Mouse (Mus musculus) E14TG2a.4 (cell line): ENCODE data around the gene Usp3.

Experiments used
- H3K27me3 ChIP-seq: 2 replicates; pipeline ENCODE4 v1.6.1; 2014; ENCODE audit warnings: low read length, control low read depth; ENCODE audit not compliant: insufficient read depth
- H3K36me3 ChIP-seq: 2 replicates; pipeline ENCODE4 v1.6.1; 2014; ENCODE audit warnings: low read length, control low read depth; ENCODE audit not compliant: insufficient read depth
- H3K4me1 ChIP-seq: replicated peaks from 2 replicates; pipeline ENCODE4 v1.6.1; 2014; ENCODE audit warnings: low read depth, low read length, control low read depth
- H3K4me3 ChIP-seq: replicated peaks from 2 replicates; pipeline ENCODE4 v1.5.1; 2014; ENCODE audit warnings: mild to moderate bottlenecking, low read length
- H3K9me3 ChIP-seq: 2 replicates; pipeline ENCODE4 v1.6.1; 2014; ENCODE audit warnings: low read length, control low read depth
- CTCF ChIP-seq: conservative IDR thresholded peaks from 2 replicates; pipeline ENCODE4 v1.5.1; 2014; ENCODE audit warnings: low read length
- NANOG ChIP-seq: IDR thresholded peaks from 2 replicates; pipeline ENCODE4 v1.6.1; 2014; ENCODE audit warnings: borderline replicate concordance, low read length, mixed read lengths
- POU5F1 ChIP-seq: IDR thresholded peaks from 2 replicates; pipeline ENCODE4 v1.6.1; 2014; ENCODE audit warnings: low read length, borderline replicate concordance

The Usp3 gene

DNA sequence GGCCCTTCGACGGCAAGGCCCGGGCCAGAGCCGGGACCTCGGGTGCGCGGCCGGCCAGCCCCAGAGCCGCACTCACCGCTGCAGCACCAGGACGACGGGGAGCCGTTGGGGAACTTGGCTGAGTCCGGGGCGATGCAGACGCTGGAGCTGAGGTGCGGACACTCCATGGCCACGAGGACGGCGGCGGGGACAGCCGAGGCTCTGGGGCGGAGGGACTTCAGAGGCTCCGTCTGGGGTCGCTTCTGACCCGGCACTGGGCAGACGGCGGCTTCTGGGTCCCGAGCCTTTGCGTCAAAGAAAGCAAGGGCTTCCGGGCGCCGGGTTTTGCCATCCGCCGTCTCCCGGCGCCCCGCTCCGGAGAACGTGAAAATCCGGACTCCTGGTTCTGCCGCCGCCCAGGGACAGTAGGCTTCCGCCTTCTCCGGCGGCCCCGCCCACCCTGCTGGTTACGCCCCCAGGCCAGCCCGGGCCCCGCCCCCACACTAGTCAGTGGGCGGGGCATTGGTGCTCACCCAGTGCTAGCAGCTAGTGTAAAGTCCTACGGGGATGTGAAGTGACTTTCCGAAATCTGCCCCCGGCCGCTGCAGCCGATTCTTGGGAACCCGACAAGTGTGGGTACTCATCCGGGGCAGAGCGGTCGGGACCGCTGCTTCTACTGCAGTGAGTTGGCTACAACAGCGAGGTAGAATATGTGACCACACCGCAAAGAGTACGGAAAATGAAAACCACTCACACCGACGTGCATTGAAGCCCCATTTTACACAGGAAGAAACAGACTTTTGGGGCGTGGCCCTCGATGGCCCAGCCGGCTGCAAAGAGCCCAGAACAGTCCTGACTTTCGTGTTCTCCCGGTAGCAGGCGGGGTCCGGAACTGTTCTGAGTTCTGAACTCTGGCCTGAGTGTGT is at the start of gene Usp3:
Gene Usp3 (minus strand): TSS at position 435 of the 905 bp plus-strand sequence.
- no peaks in the 10 kb centered on the region for H3K9me3 ChIP-seq
- no peak for TF ChIP-seq CTCF
- no peak for TF ChIP-seq NANOG
- TF ChIP-seq POU5F1 = no peak
- peaks cover 57% of the 10 kb centered on the region for H3K27me3 ChIP-seq
- H3K4me3 ChIP-seq = peak within 1 kb of the TSS; percentile 86
- H3K36me3 ChIP-seq = no peaks in the 10 kb centered on the region
- H3K4me1 ChIP-seq = peaks cover 42% of the 10 kb centered on the region

DNA sequence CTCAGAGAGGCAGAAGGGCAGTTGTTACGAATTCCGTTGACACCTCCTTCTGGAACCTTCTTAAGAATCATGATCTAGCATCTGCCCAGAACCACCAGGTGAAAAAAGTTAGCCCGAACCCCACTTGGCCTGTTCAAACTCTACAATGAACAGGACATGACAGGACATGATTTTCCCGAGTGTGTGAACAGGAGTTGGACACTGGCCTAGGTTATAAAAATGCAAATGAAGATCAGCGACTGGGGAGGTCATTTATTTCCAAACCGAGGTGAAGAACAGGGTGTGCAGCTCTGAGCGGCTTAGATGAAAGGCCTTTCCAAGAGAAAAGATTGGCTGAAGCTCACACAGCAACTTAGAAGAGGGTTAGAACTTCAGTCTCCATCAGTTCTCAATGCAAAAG is 47.5 kb upstream of the Usp3 start:
- Histone ChIP-seq H3K4me1 (0 out of 2 replicates have a peak, but pooled peaks cover 4% of the 10 kb centered on the region), H3K27me3 (no peaks in the 10 kb centered on the region; the same call in 1 of the 2 replicates), H3K4me3 (no peak overlapping the region), H3K9me3 (no peaks in the 10 kb centered on the region), H3K36me3 (no peaks in the 10 kb centered on the region)
- no peak for TF ChIP-seq POU5F1
- TF ChIP-seq NANOG = no peak
- no peak for TF ChIP-seq CTCF

DNA sequence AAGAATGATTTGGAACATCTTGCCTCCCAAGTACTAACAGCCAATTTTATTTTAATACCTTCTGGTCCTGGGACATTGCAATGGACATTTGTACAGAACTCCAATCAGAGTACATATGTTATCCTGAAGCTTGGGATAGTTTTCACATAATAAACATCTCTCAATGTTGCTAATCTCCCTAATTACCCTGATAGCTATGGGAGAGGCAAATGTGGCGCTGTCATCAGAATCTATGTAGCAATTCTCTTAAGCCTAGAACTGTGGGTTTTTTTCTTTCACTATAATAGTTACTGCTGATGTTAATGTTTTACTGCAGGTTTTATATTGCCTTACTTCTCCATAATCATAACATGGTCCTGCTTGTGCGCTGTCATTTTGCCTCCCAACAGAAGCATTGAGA is 46.7 kb upstream of the Usp3 start:
- H3K36me3 ChIP-seq = no peaks in the 10 kb centered on the region
- no peaks in the 10 kb centered on the region for H3K9me3 ChIP-seq
- H3K4me1 ChIP-seq = 0 out of 2 replicates have a peak, but pooled peaks cover 4% of the 10 kb centered on the region
- no peak overlapping the region for H3K4me3 ChIP-seq
- TF ChIP-seq NANOG (no peak), POU5F1 (no peak), CTCF (no peak)
- no peaks in the 10 kb centered on the region for H3K27me3 ChIP-seq

DNA sequence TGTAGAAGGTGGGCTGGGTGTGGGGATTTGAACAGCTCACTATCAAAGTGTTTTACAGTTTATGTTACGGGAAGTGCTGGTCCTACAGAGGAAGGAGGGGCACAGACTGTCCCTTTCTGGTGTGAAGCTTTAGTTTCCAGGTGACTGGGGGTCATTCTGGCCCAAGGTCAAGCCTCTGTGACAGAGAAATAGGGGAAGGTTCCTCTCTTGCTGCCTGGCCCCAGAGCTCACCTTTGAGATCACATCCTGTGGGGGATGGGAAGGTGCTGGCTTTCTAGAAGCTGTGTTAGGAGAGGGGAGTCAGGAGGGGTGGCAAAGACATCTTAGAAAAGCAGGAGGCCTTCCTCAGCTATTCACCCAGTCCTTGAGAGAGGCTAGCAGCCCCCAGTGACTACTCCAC is 39.5 kb upstream of the Usp3 start:
- no peak overlapping the region for H3K4me3 ChIP-seq
- TF ChIP-seq CTCF (no peak), POU5F1 (no peak), NANOG (no peak)

DNA sequence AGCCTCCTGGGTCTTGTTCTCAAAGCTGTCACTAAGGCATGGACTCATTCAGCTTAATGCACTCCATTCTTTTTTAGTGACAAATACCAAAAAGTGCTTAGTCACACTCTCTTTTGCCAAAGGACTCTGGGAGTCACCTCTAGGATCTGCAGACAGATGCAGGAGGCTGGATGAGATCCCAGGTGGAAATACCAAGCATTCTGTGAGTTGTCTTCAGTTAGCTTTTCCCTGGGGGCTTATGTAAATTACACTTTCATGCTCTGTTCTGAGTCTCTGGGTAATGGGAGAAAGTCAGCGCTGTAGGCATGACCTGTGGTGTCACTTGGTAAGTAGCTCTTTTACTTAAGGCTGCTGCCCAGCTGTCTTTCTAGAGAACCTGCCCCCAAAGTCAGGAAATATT is 38.0 kb upstream of the Usp3 start:
- no peak overlapping the region for H3K4me3 ChIP-seq
- H3K4me1 ChIP-seq = peaks cover 21% of the 10 kb centered on the region
- peaks cover 3% of the 10 kb centered on the region; the same call in 1 of the 2 replicates for H3K27me3 ChIP-seq
- H3K9me3 ChIP-seq = no peaks in the 10 kb centered on the region
- H3K36me3 ChIP-seq = no peaks in the 10 kb centered on the region
- TF ChIP-seq NANOG (no peak), POU5F1 (no peak), CTCF (no peak)

More for the DNA sequence above, 39.5 kb upstream of the Usp3 start:
- no peaks in the 10 kb centered on the region for H3K36me3 ChIP-seq
- H3K9me3 ChIP-seq = no peaks in the 10 kb centered on the region
- no peaks in the 10 kb centered on the region for H3K27me3 ChIP-seq
- H3K4me1 ChIP-seq = peaks cover 21% of the 10 kb centered on the region

DNA sequence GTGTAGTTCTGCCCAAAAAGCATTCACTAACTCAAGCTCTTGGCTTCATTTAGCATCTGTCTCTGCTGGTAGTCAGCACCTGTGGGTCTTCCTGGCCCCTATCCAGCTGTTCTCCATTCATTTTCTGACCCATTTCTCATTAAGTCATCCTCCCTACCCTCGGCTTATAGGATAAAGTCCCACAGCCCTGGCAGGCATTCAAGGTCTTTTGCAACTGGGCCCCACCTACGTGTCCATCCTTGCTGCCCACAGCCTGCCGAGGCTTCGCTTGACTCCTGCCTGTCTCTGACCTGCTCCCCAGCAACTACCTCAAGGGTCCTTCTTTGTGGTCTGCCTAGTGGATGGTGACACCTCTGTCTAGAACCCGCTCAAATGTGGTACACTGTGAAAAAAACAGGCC is 33.7 kb upstream of the Usp3 start:
- Histone ChIP-seq H3K36me3 (no peaks in the 10 kb centered on the region), H3K27me3 (peaks cover 9% of the 10 kb centered on the region; the same call in 1 of the 2 replicates), H3K4me1 (peaks cover 12% of the 10 kb centered on the region), H3K4me3 (no peak overlapping the region), H3K9me3 (no peaks in the 10 kb centered on the region)
- TF ChIP-seq NANOG (no peak), CTCF (no peak), POU5F1 (no peak)

DNA sequence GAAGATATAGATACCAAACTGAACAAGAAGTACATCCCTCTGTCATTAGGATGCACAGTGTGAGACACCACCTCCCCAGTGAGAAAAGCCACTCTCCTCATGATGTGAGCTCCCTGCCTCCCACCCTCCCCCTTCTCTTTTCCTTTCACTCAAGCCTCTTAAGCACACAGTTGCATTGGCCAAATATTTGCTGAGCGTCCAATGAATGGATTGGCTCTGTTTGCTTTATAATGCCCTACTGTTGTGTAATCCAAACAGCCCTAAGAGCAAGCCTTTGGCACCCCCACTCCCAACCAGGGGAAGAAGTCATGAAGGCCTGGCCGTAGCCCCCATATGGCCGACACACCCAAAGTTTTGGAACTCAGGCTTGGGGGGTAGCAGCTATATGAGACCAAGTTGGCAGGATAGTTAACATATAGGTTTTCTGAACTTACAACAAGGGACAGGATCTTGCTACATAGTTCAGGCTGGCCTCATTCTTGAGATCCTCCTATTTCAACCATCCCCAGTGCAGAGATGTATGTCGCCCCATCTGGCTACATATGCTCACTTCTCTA is 33.1 kb upstream of the Usp3 start:
- peaks cover 9% of the 10 kb centered on the region for H3K4me1 ChIP-seq
- peaks cover 9% of the 10 kb centered on the region; the same call in 1 of the 2 replicates for H3K27me3 ChIP-seq
- H3K36me3 ChIP-seq = no peaks in the 10 kb centered on the region

DNA sequence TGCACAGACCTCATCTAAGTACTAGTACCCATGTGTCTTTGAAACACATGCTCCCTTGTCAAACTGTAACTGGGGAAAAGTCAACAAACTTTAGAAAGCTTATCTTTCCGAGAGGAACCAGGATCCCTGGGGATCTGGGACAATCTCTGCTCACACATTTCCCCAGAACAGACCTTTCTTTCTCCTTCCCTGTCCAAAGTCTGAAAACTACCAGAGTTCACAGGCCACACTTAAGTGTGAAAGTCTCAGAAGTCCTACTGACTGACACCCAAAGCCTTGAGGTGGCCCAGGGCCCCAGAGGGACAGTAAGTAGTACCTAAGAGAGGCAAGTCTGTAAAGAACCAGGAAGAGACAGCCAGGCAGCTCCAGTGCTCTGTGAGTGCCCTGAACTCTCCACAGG is 31.9 kb upstream of the Usp3 start:
- H3K27me3 ChIP-seq = peaks cover 9% of the 10 kb centered on the region; the same call in 1 of the 2 replicates
- no peaks in the 10 kb centered on the region for H3K4me1 ChIP-seq
- H3K36me3 ChIP-seq = no peaks in the 10 kb centered on the region
- H3K9me3 ChIP-seq = no peaks in the 10 kb centered on the region
- H3K4me3 ChIP-seq = no peak overlapping the region
- TF ChIP-seq NANOG (no peak), CTCF (no peak), POU5F1 (no peak)

More for the DNA sequence above, 33.1 kb upstream of the Usp3 start:
- no peaks in the 10 kb centered on the region for H3K9me3 ChIP-seq
- no peak overlapping the region for H3K4me3 ChIP-seq
- TF ChIP-seq POU5F1 (no peak), NANOG (no peak), CTCF (no peak)
